Mouse (Mus musculus) midbrain, embryonic 13.5 days (tissue): ENCODE data around the gene Tceal1. TPM values are rescaled to one million over a fixed set of nuclear protein-coding genes. Genes with fewer than 3 reads are reported as not detected.
A peak's percentile ranks its signal among the peaks of the same experiment; 100 is the strongest.
"Not testable (repeated sequence)": the region's sequence is repeated elsewhere in the genome, so short reads cannot be mapped to it uniquely, and the experiment has no call there.

Experiments used
- ATAC-seq: fragments of 200-750 bp; cut with Nextera tagmentation; 2 replicates; pipeline ENCODE4 v1.8.0; 2017; ENCODE audit warnings: mild to moderate bottlenecking, moderate TSS enrichment, moderate library complexity
- H3K27ac ChIP-seq: fragments of 300-500 bp; sonication (generic); 2 replicates; pipeline ENCODE4 v1.5.1; 2015; ENCODE audit warnings: inconsistent platforms, mild to moderate bottlenecking, moderate library complexity
- H3K27me3 ChIP-seq: fragments of 300-500 bp; sonication (generic); 2 replicates; pipeline ENCODE4 v1.6.1; 2015; ENCODE audit warnings: mild to moderate bottlenecking, inconsistent platforms
- H3K36me3 ChIP-seq: fragments of 300-500 bp; sonication (generic); 2 replicates; pipeline ENCODE4 v1.6.1; 2015; ENCODE audit warnings: mild to moderate bottlenecking, inconsistent platforms
- H3K4me1 ChIP-seq: fragments of 300-500 bp; sonication (generic); replicated peaks from 2 replicates; pipeline ENCODE4 v1.6.1; 2015; ENCODE audit warnings: inconsistent platforms
- H3K4me2 ChIP-seq: fragments of 300-500 bp; sonication (generic); replicated peaks from 2 replicates; pipeline ENCODE4 v1.6.1; 2015; ENCODE audit warnings: moderate library complexity, mild to moderate bottlenecking, inconsistent platforms
- H3K4me3 ChIP-seq: fragments of 300-500 bp; sonication (generic); replicated peaks from 2 replicates; pipeline ENCODE4 v1.5.1; 2015; ENCODE audit warnings: mild to moderate bottlenecking, inconsistent platforms
- H3K9ac ChIP-seq: fragments of 300-500 bp; sonication (generic); replicated peaks from 2 replicates; pipeline ENCODE4 v1.6.1; 2015; ENCODE audit warnings: mild to moderate bottlenecking, inconsistent platforms
- H3K9me3 ChIP-seq: fragments of 300-500 bp; sonication (generic); 2 replicates; pipeline ENCODE4 v1.6.1; 2016; ENCODE audit warnings: mild to moderate bottlenecking, inconsistent platforms
- WGBS: fragments of 180-500 bp; shearing (Covaris S2); methylation state at CpG from one replicate; pipeline ENCODE4 v1.1.7; 2015; 5-methylcytosine and 5-hydroxymethylcytosine counted together
- polyA plus RNA-seq: library from polyadenylated mRNA; unstranded; fragments of >200 nt; fragmentation: Nextera tagmentation; extraction: Ambion mirVana; gene quantifications from 2 replicates; pipeline ENCODE4 v1.2.1, GENCODE M21; 2015

Tceal1 gene
- 18.6 and 20.0 TPM in 2 replicates for polyA plus RNA-seq

GRCm38 (mm10) chrX:136707446-136708167 is at the start of gene Tceal1:
Gene Tceal1 (plus strand): TSS chrX:136707982.
- 19% methylated on average over 15 of the region's 15 CpGs for WGBS

GRCm38 (mm10) chrX:136666281-136666706 is 41.5 kb upstream of the Tceal1 start:
- Histone ChIP-seq H3K9ac (peak overlapping the region; percentile 71), H3K4me2 (peak overlapping the region; percentile 63), H3K4me1 (no peaks in the 10 kb centered on the region), H3K27ac (peak overlapping the region; percentile 35; the same call in 1 of the 2 replicates), H3K9me3 (no peaks in the 10 kb centered on the region), H3K27me3 (0 out of 2 replicates have a peak, but pooled peaks cover 2% of the 10 kb centered on the region), H3K36me3 (no peaks in the 10 kb centered on the region), H3K4me3 (peak overlapping the region; percentile 49)
- 23% methylated on average over 13 of the region's 20 CpGs for WGBS
- ATAC-seq = peak; percentile 93

More at GRCm38 (mm10) chrX:136707446-136708167, at the start of gene Tceal1:
- Histone ChIP-seq H3K36me3 (no peaks in the 10 kb centered on the region), H3K27ac (peak within 1 kb of the TSS; percentile 93), H3K9ac (peak within 1 kb of the TSS; percentile 76), H3K9me3 (no peaks in the 10 kb centered on the region), H3K4me2 (peak within 1 kb of the TSS; percentile 62), H3K4me3 (peak within 1 kb of the TSS; percentile 52), H3K27me3 (no peaks in the 10 kb centered on the region), H3K4me1 (peaks cover 5% of the 10 kb centered on the region; the same call in 1 of the 2 replicates)
- peak; percentile 94 for ATAC-seq

- H3K27me3 ChIP-seq, H3K27ac ChIP-seq, H3K4me1 ChIP-seq, H3K9me3 ChIP-seq, H3K36me3 ChIP-seq: not testable (repeated sequence)
- peak overlapping the region; percentile 49 for H3K4me3 ChIP-seq
- 22% methylated on average over 24 of the region's 24 CpGs for WGBS
- ATAC-seq = peak; percentile 80
- H3K9ac ChIP-seq = peak overlapping the region; percentile 71
- H3K4me2 ChIP-seq = peak overlapping the region; percentile 63
Measured at GRCm38 (mm10) chrX:136666762-136667464, 40.9 kb upstream of the Tceal1 start.

- Histone ChIP-seq H3K9me3 (no peaks in the 10 kb centered on the region), H3K36me3 (no peaks in the 10 kb centered on the region), H3K4me1 (no peaks in the 10 kb centered on the region), H3K9ac (no peak overlapping the region), H3K4me3 (no peak overlapping the region), H3K4me2 (no peak overlapping the region), H3K27me3 (0 out of 2 replicates have a peak, but pooled peaks cover 2% of the 10 kb centered on the region), H3K27ac (no peak overlapping the region)
- 57% methylated on average over 2 of the region's 2 CpGs for WGBS
- no peak for ATAC-seq
Measured at GRCm38 (mm10) chrX:136668794-136669193, 39.0 kb upstream of the Tceal1 start.

GRCm38 (mm10) chrX:136680989-136681388 is 26.8 kb upstream of the Tceal1 start:
- no peak overlapping the region for H3K4me3 ChIP-seq
- no peak overlapping the region for H3K9ac ChIP-seq
- H3K27me3 ChIP-seq = no peaks in the 10 kb centered on the region; the same call in 1 of the 2 replicates
- WGBS = 69% methylated on average over 3 of the region's 3 CpGs
- H3K9me3 ChIP-seq = no peaks in the 10 kb centered on the region
- H3K27ac ChIP-seq = no peak overlapping the region
- no peak for ATAC-seq
- H3K4me2 ChIP-seq = no peak overlapping the region
- no peaks in the 10 kb centered on the region for H3K4me1 ChIP-seq
- no peaks in the 10 kb centered on the region for H3K36me3 ChIP-seq

GRCm38 (mm10) chrX:136691606-136692293 is 16.0 kb upstream of the Tceal1 start:
- peak overlapping the region; percentile 74 for H3K27ac ChIP-seq
- H3K9me3 ChIP-seq, H3K9ac ChIP-seq, H3K4me2 ChIP-seq, H3K27me3 ChIP-seq, H3K4me3 ChIP-seq, H3K4me1 ChIP-seq, H3K36me3 ChIP-seq: not testable (repeated sequence)
- peak; percentile 94 for ATAC-seq
- WGBS = 32% methylated on average over 3 of the region's 3 CpGs

GRCm38 (mm10) chrX:136692294-136692675 is 15.5 kb upstream of the Tceal1 start:
- H3K9me3 ChIP-seq = no peaks in the 10 kb centered on the region
- no peaks in the 10 kb centered on the region for H3K27me3 ChIP-seq
- H3K4me1 ChIP-seq = peaks cover 6% of the 10 kb centered on the region; the same call in 1 of the 2 replicates
- H3K27ac ChIP-seq = peak overlapping the region; percentile 67
- ATAC-seq = peak; percentile 63
- no peak overlapping the region for H3K4me2 ChIP-seq
- H3K9ac ChIP-seq = no peak overlapping the region
- H3K36me3 ChIP-seq = no peaks in the 10 kb centered on the region
- no peak overlapping the region for H3K4me3 ChIP-seq
- WGBS = 59% methylated on average over 4 of the region's 4 CpGs

- H3K27ac ChIP-seq = no peak overlapping the region
- ATAC-seq = peak; percentile 45; the same call in 1 of the 2 replicates
- no peaks in the 10 kb centered on the region for H3K9me3 ChIP-seq
- no peaks in the 10 kb centered on the region for H3K36me3 ChIP-seq
- H3K27me3 ChIP-seq = no peaks in the 10 kb centered on the region
- H3K9ac ChIP-seq = no peak overlapping the region
- 88% methylated on average over 5 of the region's 5 CpGs for WGBS
- no peak overlapping the region for H3K4me2 ChIP-seq
- H3K4me3 ChIP-seq = no peak overlapping the region
- peaks cover 6% of the 10 kb centered on the region; the same call in 1 of the 2 replicates for H3K4me1 ChIP-seq
Measured at GRCm38 (mm10) chrX:136693196-136693595, 14.6 kb upstream of the Tceal1 start.

GRCm38 (mm10) chrX:136708168-136708681 is 443 bp downstream of the Tceal1 start:
- H3K4me2 ChIP-seq = peak overlapping the region; percentile 62
- H3K4me3 ChIP-seq = peak overlapping the region; percentile 52
- H3K9me3 ChIP-seq = no peaks in the 10 kb centered on the region
- WGBS = 23% methylated on average over 18 of the region's 18 CpGs
- peak overlapping the region; percentile 93 for H3K27ac ChIP-seq
- H3K9ac ChIP-seq = peak overlapping the region; percentile 76
- no peaks in the 10 kb centered on the region for H3K36me3 ChIP-seq
- ATAC-seq = peak; percentile 91
- no peaks in the 10 kb centered on the region for H3K27me3 ChIP-seq
- H3K4me1 ChIP-seq = peaks cover 5% of the 10 kb centered on the region; the same call in 1 of the 2 replicates

GRCm38 (mm10) chrX:136708782-136709181 is 1.0 kb downstream of the Tceal1 start:
- Histone ChIP-seq H3K4me1 (peaks cover 5% of the 10 kb centered on the region; the same call in 1 of the 2 replicates), H3K9me3 (no peaks in the 10 kb centered on the region), H3K36me3 (no peaks in the 10 kb centered on the region), H3K4me2 (peak overlapping the region; percentile 62), H3K4me3 (peak overlapping the region; percentile 52), H3K27ac (peak overlapping the region; percentile 93), H3K9ac (peak overlapping the region; percentile 76), H3K27me3 (no peaks in the 10 kb centered on the region)
- WGBS = 31% methylated on average over 14 of the region's 14 CpGs
- peak; percentile 59 for ATAC-seq

- not testable (repeated sequence) for H3K27me3 ChIP-seq
- WGBS = 27% methylated on average over 3 of the region's 3 CpGs
- ATAC-seq = peak; percentile 88
Measured at GRCm38 (mm10) chrX:136714742-136715474, 7.1 kb downstream of the Tceal1 start.

More at GRCm38 (mm10) chrX:136714742-136715474, 7.1 kb downstream of the Tceal1 start:
- not testable (repeated sequence) for H3K9me3 ChIP-seq, H3K9ac ChIP-seq, H3K36me3 ChIP-seq, H3K4me1 ChIP-seq, H3K4me3 ChIP-seq, H3K4me2 ChIP-seq
- H3K27ac ChIP-seq = peak overlapping the region; percentile 67
